Mouse (Mus musculus): ENCODE results near the gene Acbd3. TPM values are rescaled to one million over a fixed set of nuclear protein-coding genes. Genes with fewer than 3 reads are reported as not detected.

The Acbd3 gene
- 25.2 and 27.1 TPM in 2 replicates for total RNA-seq (2015)
- total RNA-seq (2017): 49.8 and 52.4 TPM in 2 replicates

GRCm38 (mm10) chr1:180725704-180726179, at the start of gene Acbd3:
Acbd3 (plus strand) TSS chr1:180726043.
- ATAC-seq (ENCODE audit: poor library complexity, severe bottlenecking): peak; percentile 97

DNA sequence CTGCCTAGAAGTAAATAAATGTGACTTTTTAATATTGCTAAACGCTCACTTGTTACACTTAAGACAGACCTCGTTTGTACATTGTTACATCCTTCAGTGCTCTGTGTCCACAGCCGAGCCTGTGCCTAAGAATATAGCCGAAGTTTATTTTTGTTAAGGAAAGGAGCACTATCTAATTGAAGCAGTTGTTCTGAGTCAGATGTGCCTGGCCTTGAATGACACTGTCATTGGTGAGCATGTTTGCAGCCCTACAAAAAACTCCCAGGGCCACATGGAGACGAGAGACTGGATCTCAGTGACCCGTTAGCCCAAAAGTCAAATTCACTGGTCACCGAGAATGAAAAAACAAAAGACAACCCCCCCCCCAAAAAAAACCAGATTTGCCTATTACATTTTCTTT, 34.6 kb upstream of the Acbd3 start:
- no peak for ATAC-seq (ENCODE audit: poor library complexity, severe bottlenecking)

DNA sequence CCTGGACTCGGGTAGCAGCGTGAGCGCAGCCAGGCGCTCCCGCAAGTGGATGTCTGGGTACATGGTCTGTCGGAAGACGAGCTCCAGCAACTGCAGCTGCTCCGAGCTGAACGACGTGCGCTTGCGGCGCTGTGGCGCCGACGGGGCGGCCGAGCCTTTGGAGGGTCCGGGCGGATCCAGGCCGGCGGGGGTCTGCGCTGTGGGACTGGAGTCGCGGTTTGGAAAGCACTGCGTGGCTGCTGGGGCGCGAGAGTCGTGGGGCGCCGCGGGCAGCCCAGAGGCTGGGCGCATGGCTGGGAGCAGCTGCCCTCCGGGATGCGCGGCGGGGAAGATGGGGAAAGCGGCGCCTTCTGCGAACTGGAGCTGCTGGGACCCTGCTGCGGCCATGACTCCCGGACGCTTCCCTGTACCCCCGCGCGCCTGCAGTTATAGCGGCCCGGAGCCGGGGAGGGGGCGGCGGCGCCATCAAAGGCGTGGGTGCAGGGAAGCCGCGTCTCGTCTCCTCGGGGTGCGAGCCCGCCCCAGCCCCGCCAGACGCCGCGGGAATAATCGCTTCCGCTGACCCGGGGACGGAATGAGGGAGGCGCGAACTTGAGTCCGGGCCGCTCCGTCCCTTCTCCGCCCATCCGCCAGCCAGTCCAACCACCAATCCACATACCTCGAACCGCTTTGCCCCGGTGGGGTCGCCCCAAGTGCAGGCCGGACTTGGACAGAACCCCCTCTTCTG, 29.1 kb upstream of the Acbd3 start, which contains the start of gene Mixl1:
Gene Mixl1 (minus strand): TSS at position 409 of the 727 bp plus-strand sequence.
- ATAC-seq (ENCODE audit: poor library complexity, severe bottlenecking): 0 out of 2 replicates have a peak, but pooled peaks have one; percentile 10

DNA sequence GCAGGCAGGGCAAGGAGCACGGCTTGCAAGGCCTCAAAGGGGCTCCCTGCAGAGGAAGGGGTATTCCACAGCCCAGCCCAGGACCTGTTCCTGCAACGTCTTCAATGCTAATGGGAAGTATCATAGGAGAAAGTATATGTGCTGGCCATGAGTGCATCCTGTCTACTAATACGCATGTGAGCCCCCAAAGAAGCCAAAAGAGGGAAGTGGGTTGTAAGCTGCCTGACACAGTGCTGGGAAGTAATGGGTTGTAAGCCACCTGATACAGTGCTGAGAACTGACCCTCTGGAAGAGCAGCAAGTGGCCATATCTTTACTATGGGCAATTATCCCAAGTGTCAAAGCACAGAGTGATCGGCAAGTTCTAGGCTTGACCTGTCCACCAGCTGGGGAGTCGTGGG, 27.8 kb upstream of the Acbd3 start:
- ATAC-seq (ENCODE audit: poor library complexity, severe bottlenecking): peak; percentile 56

GRCm38 (mm10) chr1:180703400-180703799, 22.4 kb upstream of the Acbd3 start:
- no peak for ATAC-seq (ENCODE audit: poor library complexity, severe bottlenecking)

DNA sequence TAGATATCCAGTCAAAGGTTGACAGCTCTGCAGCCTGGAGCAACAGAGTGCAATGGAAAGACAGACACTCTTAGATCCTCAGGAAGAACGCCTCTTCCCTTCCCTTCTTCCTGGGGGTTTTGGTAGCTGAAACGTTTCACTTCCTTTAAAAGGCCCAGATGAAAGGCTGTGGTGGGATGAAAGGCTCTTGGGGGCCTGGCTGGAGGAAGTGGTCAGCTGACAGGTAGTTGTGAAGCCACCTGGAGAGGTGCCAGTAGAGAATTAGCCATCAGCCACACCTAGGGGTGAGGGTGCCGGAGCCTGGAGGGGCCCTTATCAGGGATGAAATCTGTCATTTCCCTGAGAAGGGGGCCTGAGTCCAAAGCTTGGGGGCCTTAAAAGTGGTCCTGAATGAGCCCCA, 18.5 kb upstream of the Acbd3 start:
- peak; percentile 66 for ATAC-seq (ENCODE audit: poor library complexity, severe bottlenecking)

- ATAC-seq (ENCODE audit: poor library complexity, severe bottlenecking): no peak
Observed at GRCm38 (mm10) chr1:180707813-180708212, 18.0 kb upstream of the Acbd3 start.

GRCm38 (mm10) chr1:180708935-180709776, 16.7 kb upstream of the Acbd3 start:
- no peak for ATAC-seq (ENCODE audit: poor library complexity, severe bottlenecking)

- ATAC-seq (ENCODE audit: poor library complexity, severe bottlenecking): peak; percentile 87
Observed at GRCm38 (mm10) chr1:180718756-180719155, 7.1 kb upstream of the Acbd3 start.

DNA sequence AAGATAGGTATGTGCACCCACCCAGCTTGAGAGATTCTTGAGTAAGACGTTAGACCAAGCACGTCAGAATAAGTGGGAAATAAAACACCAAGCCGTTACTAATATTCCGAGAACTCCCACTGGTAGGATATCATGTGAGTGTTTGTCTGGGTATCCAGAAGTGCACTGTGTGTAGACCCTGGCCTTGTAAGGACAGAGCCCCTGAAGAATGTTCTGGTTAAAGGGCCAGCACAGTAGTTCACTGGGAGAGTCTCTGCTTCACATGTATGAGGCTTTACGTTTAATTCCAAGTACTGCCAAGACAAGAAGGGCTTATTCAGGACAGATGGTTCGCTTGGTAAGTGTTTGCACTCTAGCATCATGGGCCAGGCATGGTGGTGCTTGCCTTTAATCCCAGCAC, 6.4 kb upstream of the Acbd3 start:
- no peak for ATAC-seq (ENCODE audit: poor library complexity, severe bottlenecking)

DNA sequence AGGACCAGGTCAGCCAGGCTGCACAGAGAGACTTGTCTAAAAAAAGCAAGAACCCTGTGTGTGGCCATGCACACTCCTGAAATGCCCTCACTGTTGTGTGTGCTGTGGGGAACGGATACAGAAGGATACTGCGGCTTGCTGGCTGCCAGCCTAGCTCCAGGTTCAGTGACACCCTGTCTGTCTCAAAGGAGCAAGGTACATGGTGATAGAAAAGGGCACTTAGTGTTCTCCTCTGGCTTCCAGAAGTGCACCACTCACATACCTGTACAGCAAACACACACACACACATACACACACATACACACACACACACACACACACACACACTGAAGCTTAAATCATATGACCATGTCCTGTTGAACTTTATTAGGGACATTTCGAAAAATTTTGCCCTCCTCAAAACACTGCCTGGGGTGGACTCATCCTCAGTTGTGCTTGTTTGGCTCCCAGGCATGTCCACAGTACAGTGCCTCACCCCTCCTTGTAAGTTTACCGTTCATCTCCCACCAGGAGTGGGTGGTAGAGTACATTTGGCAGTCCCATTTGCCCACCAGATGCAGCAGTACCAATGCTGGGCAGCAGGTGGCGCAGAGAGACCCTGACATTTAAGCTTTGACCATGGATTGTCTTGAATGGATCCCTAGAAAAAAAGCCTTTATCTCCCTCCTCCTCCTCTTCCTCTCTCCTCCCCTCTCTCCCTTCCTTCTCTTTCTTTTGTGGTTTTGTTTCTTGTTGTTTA, 5.7 kb upstream of the Acbd3 start:
- peak; percentile 86 for ATAC-seq (ENCODE audit: poor library complexity, severe bottlenecking)

- no peak for ATAC-seq (ENCODE audit: poor library complexity, severe bottlenecking)
Observed at GRCm38 (mm10) chr1:180722608-180723007, 3.2 kb upstream of the Acbd3 start.

DNA sequence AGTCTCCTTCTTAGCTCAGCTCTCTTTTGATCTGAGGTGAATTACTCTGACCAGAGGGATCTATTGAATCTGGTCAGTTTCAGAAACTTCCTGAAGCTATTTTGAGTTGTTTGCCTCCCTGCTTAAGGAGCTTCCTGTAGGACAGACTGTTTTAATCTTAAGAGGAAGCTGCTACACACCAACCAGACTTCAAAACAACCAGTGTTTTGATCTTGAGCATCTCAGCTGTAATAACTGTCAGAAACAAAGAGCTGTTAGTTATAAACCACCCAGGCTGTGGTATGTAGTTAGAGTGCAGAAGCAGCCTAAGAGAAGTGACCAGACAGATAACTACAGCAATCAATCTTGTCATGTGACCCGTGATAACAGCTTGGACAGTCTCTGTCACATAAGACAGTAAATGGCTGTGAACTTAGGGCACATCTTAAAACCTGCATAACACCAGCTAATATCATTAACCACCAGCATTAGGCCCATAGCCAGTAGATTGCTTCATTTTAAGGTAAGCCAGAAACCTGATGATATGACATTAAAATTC, 2.1 kb upstream of the Acbd3 start:
- no peak for ATAC-seq (ENCODE audit: poor library complexity, severe bottlenecking)

GRCm38 (mm10) chr1:180726183-180726582, 340 bp downstream of the Acbd3 start:
- ATAC-seq (ENCODE audit: poor library complexity, severe bottlenecking): peak; percentile 34

DNA sequence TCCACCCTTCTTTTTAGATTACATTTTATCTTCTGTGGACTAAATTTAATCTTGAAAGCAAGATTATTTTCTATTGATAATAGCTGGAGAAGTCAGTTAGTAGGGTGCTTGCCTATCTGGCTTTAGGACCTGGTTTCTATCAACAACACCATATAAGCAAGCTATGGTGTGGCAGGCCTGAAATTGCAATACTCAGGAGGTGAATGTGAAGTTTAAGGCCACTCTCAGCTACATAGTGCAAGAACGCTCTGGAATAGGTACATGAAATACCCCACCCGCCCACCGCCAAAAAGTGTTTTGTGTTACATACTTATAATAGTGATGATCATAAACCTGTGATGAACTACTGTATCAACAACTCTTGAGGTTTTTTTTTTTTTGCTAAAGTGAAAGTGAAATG, 3.4 kb downstream of the Acbd3 start:
- ATAC-seq (ENCODE audit: poor library complexity, severe bottlenecking): no peak

DNA sequence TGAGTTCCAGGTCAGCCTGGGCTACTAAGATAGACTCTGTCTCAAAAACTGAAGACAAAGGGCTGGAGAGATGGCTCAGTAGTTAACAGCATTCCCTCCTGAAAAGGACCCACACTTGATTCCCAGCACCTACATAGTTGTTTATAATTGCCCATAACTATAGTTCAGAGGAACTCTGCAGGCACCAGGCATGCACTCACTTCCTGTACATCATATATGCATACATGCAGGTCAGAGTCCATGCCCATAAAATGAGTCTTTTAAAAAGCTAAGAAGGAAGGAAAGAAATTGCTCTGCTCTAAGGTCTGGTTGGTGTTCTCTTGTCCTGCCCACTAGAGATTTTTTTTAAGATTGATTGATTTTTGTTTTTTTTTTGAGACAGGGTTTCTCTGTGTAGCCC, 22.0 kb downstream of the Acbd3 start:
- ATAC-seq (ENCODE audit: poor library complexity, severe bottlenecking): no peak

DNA sequence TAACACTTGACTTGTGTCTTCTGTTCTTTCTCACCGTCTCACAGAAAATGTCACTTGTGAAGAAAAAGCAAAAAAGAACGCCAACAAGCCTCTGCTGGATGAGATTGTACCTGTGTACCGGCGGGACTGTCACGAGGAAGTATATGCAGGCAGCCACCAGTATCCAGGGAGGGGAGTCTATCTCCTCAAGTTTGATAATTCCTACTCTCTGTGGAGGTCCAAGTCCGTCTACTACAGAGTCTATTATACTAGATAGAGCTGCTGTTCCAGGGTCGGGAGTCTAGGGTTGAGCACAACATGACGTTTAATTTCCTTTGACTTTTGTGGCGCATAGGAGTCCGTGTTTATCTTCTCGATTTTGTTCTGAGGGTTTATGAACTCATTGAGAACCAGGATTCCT, 26.3 kb downstream of the Acbd3 start:
- ATAC-seq (ENCODE audit: poor library complexity, severe bottlenecking): no peak

GRCm38 (mm10) chr1:180754376-180754775, 28.5 kb downstream of the Acbd3 start:
- no peak for ATAC-seq (ENCODE audit: poor library complexity, severe bottlenecking)

DNA sequence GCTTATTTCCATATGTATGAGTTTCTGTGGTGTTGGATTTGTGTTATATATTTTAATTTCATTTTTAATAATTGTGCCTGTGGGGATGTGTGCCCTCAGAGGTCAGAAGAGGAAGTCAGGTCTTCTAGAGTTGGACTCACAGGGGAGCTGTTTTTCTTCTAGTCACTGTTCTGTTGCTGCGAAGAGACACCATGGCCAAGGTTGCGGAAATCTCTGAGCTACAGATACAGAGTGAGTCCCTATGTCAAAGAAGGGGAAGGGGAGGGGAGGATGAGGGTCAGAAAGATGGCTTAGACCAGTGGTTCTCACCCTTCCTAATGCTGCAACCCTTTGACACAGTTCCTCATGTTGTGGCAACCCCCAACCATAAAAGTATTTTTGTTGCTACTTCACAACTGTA, 30.9 kb downstream of the Acbd3 start:
- ATAC-seq (ENCODE audit: poor library complexity, severe bottlenecking): peak; percentile 68

- peak; percentile 25 for ATAC-seq (ENCODE audit: poor library complexity, severe bottlenecking)
Observed at GRCm38 (mm10) chr1:180757252-180757955, 31.6 kb downstream of the Acbd3 start.

Measured in megakaryocyte, adult 5-6 weeks (primary cell).